Mouse (Mus musculus) stomach, postnatal 0 days (tissue): ENCODE measurements around the gene Efl1. TPM values are rescaled to one million over a fixed set of nuclear protein-coding genes. Genes with fewer than 3 reads are reported as not detected.

Experiments
- ATAC-seq: fragments of 200-750 bp; cut with Nextera tagmentation; 2 replicates; pipeline ENCODE4 v1.8.0; 2017; ENCODE audit not compliant: low FRiP score, low TSS enrichment
- DNase-seq: peaks from one replicate; pipeline ENCODE4 v3.0.0-alpha.2; 2016; ENCODE audit warnings: low spot score
- H3K27ac ChIP-seq: fragments of 300-500 bp; sonication (generic); replicated peaks from 2 replicates; pipeline ENCODE4 v1.5.1; 2014; ENCODE audit warnings: mild to moderate bottlenecking, control low read depth
- H3K27me3 ChIP-seq: fragments of 300-500 bp; sonication (generic); 2 replicates; pipeline ENCODE4 v1.6.1; 2014; ENCODE audit warnings: low read length; ENCODE audit not compliant: control insufficient read depth, insufficient read depth
- H3K36me3 ChIP-seq: fragments of 300-500 bp; sonication (generic); 2 replicates; pipeline ENCODE4 v1.6.1; 2014; ENCODE audit warnings: low read length, mixed read lengths; ENCODE audit not compliant: control insufficient read depth, insufficient read depth
- H3K4me1 ChIP-seq: fragments of 300-500 bp; sonication (generic); replicated peaks from 2 replicates; pipeline ENCODE4 v1.6.1; 2014; ENCODE audit warnings: antibody characterized with exemption; ENCODE audit not compliant: control insufficient read depth, insufficient read depth
- H3K4me2 ChIP-seq: fragments of 300-500 bp; sonication (generic); replicated peaks from 2 replicates; pipeline ENCODE4 v1.6.1; 2014; ENCODE audit warnings: low read depth, mild to moderate bottlenecking, control low read depth, moderate library complexity
- H3K4me3 ChIP-seq: fragments of 300-500 bp; sonication (generic); 2 replicates; pipeline ENCODE4 v1.5.1; 2014; ENCODE audit warnings: low read depth, low read length, control low read depth
- H3K9ac ChIP-seq: fragments of 300-500 bp; sonication (generic); 2 replicates; pipeline ENCODE4 v1.6.1; 2014; ENCODE audit warnings: mild to moderate bottlenecking, low read length, control low read depth, mixed read lengths
- H3K9me3 ChIP-seq: fragments of 300-500 bp; sonication (generic); 2 replicates; pipeline ENCODE4 v1.6.1; 2016; ENCODE audit warnings: low read length; ENCODE audit not compliant: control insufficient read depth
- CTCF ChIP-seq: IDR thresholded peaks from 2 replicates; pipeline ENCODE4 v1.5.1; 2016; ENCODE audit warnings: antibody characterized with exemption, low read depth, mild to moderate bottlenecking, moderate library complexity
- EP300 ChIP-seq: optimal IDR thresholded peaks from 2 replicates; pipeline ENCODE3; 2016; ENCODE audit warnings: antibody characterized with exemption
- WGBS: fragments of 180-500 bp; shearing (Covaris S2); extraction: QIAGEN DNeasy Blood & Tissue Kit; methylation state at CpG from one replicate; pipeline ENCODE4 v1.1.7; 2014; 5-methylcytosine and 5-hydroxymethylcytosine counted together
- polyA plus RNA-seq: library from polyadenylated mRNA; unstranded; fragments of >200 nt; fragmentation: Nextera tagmentation; extraction: Ambion mirVana; gene quantifications from 2 replicates; pipeline ENCODE4 v1.2.1, GENCODE M21; 2015

Efl1 gene
- polyA plus RNA-seq, 1 experiment from 2014 or later, result 14.3 TPM

DNA sequence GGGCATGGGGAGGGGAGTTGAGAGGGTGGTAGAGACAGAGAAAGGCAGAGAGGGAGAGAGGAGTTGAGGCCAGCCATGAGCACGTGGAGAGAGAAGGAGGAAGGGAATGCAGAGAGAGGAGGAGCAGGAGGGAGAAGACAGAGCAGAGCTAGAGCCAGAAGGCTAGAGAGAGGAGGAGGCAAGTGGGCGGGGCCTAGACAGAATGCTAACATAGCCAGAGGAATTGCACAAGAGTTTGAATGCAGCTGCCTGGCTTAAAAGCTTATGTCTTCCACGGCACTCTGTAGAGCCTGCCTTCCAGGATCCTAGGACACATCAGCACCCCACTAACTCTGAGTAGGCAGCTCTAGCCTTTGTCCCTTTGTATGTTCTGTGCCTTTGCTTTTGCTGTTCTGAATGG is 40.3 kb downstream of the Efl1 start:
- no peak for TF ChIP-seq CTCF
- no peak for TF ChIP-seq EP300
- no peaks in the 10 kb centered on the region for H3K4me1 ChIP-seq
- no peak overlapping the region for H3K4me2 ChIP-seq
- peaks cover 15% of the 10 kb centered on the region for H3K36me3 ChIP-seq
- peak; percentile 86 for ATAC-seq
- no peak overlapping the region for H3K4me3 ChIP-seq
- H3K9ac ChIP-seq, result no peak overlapping the region
- H3K27ac ChIP-seq, result no peak overlapping the region
- H3K27me3 ChIP-seq, result no peaks in the 10 kb centered on the region
- no peaks in the 10 kb centered on the region for H3K9me3 ChIP-seq
- DNase-seq, result peak; percentile 59
- WGBS, result 21% methylated on average over 3 of the region's 3 CpGs

DNA sequence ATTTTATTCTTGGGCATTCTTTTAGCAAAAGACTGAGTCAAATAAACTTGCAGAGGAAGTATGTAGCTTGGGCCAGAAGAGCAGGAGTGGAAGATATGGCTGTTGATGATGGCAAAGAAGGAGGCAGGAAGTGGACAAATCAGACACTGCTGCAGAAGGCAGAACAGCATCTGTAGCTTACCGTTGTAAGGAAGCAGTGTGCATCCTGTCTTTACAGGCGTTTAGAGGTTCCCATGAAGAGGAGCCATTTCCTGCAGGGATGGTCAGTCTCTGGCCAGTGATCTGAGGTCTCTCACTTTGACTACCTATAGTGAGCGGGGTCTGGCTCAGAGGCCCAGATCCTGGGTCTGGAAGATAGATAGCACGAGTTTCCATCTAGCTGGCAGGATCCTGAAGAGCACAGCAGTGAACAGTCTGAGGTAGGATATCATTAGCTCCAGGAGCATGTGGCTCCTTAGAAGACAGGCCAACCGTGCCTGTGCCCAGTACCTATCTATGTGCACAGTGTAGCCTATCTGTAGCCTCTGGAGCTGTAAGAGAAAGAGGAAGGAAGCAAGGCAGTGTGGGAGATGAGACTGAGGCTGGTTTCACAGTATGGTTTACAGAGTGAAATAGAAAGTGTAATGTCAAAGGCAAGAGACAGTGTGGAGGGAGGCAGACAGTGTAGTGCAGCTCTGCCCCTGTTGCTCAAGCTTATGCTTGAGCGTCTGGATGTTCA is 42.8 kb downstream of the Efl1 start:
- no peak overlapping the region for H3K4me2 ChIP-seq
- H3K4me1 ChIP-seq, result no peaks in the 10 kb centered on the region
- H3K27ac ChIP-seq, result no peak overlapping the region
- peaks cover 15% of the 10 kb centered on the region for H3K36me3 ChIP-seq
- 81% methylated on average over 6 of the region's 6 CpGs for WGBS
- no peak overlapping the region for H3K9ac ChIP-seq
- H3K4me3 ChIP-seq, result no peak overlapping the region
- H3K9me3 ChIP-seq, result no peaks in the 10 kb centered on the region
- DNase-seq (no peak), ATAC-seq (no peak)
- no peaks in the 10 kb centered on the region for H3K27me3 ChIP-seq
- no peak for TF ChIP-seq EP300
- TF ChIP-seq CTCF, result no peak

DNA sequence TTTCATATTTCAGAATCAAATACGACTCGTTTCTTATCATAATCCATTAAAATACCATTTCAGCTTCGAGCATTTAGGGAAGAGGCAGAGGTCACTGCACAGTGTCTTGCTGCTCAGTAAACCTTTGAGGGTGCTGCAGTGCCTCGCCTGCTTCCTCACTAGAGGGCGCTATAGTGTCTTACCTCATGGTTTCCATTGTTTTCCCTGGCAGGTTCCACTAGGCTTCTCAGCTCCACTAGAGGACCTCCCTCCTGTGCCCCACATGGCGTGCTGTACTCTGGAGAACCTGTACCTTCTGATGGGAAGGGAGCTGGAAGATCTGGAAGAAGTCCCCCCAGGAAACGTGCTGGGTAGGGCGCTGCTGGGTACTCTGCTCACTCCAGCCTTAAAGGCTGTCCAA is 49.3 kb downstream of the Efl1 start:
- no peak for TF ChIP-seq EP300
- TF ChIP-seq CTCF, result peak; percentile 60
- peaks cover 16% of the 10 kb centered on the region for H3K36me3 ChIP-seq
- 72% methylated on average over 8 of the region's 8 CpGs for WGBS

DNA sequence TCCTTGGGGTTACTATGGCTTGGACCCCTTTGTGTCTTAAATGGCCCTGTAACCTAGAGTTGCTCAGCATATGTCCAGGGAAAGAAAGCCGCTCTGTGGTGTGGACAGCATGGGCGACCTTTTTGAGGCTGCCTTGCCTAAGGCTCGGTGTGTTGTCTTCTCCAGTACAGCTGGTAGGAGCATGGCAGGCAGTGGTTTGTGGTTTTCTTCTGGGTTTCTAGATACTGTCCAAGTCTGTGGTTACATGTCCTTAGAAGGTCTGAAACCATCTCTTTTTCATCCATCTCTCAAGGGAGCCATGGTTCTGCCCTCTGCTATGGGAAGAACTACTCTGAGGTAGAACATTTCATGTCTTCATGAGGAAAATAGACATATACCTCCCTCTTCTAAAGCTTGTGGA is 50.6 kb downstream of the Efl1 start:
- ATAC-seq (no peak), DNase-seq (no peak)
- H3K27me3 ChIP-seq, result no peaks in the 10 kb centered on the region
- H3K4me1 ChIP-seq, result no peaks in the 10 kb centered on the region
- TF ChIP-seq CTCF, result no peak
- TF ChIP-seq EP300, result no peak
- WGBS, result 95% methylated on average over 3 of the region's 3 CpGs
- H3K4me2 ChIP-seq, result no peak overlapping the region
- no peak overlapping the region for H3K4me3 ChIP-seq
- H3K27ac ChIP-seq, result no peak overlapping the region
- H3K36me3 ChIP-seq, result peaks cover 9% of the 10 kb centered on the region; the same call in 1 of the 2 replicates
- H3K9me3 ChIP-seq, result no peaks in the 10 kb centered on the region
- no peak overlapping the region for H3K9ac ChIP-seq

More for the DNA sequence above, 49.3 kb downstream of the Efl1 start:
- H3K27ac ChIP-seq, result 0 out of 2 replicates have a peak overlapping the region, but pooled peaks have one; percentile 40
- no peaks in the 10 kb centered on the region for H3K27me3 ChIP-seq
- DNase-seq (no peak), ATAC-seq (no peak)
- no peak overlapping the region for H3K9ac ChIP-seq
- no peaks in the 10 kb centered on the region for H3K4me1 ChIP-seq
- no peaks in the 10 kb centered on the region for H3K9me3 ChIP-seq
- no peak overlapping the region for H3K4me2 ChIP-seq
- no peak overlapping the region for H3K4me3 ChIP-seq

DNA sequence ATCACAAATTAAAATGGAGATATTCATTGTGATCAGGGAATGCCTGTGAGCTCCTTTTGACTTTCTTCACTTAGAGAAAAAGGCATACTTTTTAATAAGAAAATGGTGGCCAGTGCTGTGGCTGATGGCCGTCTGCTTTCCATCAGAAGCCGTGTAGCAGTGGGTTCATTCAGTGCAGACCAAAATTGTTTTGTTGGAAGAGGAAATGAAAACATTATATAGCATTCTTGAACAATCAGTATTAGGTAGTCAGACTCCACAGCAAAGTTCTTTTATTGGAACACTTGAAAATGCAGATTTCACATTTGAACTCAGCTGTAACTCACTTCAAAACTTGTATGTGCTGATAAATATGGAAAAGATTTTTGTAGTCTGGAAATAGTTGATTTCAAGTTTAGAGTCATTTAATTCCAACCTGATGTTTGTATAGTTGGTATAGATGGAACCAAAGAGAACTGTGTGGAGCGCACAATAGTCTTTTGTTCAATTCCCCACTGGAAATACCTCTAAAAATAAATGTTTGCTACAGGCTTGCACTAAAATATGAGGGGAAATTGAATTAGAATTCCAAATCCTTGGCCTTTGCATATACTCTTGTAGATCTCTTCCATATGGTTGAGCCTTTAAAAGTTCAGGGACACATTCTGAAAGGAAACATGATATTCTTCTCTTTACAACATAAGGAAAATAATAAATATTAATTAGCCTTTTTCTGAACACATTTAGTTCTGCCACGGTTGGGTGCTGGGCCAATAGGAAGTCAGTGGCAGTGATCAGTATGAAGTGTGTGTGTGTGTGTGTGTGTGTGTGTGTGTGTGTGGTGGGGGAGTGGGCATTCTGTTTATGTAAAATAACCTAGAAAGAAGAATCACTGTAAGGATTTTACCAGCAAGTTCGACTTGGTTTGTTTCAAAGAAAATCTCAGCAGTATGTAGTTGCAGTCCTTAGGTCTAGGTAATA is 54.2 kb downstream of the Efl1 start:
- ATAC-seq, result no peak

More for the DNA sequence above, 54.2 kb downstream of the Efl1 start:
- H3K4me2 ChIP-seq, result no peak overlapping the region
- H3K9me3 ChIP-seq, result no peaks in the 10 kb centered on the region
- H3K9ac ChIP-seq, result no peak overlapping the region
- H3K27me3 ChIP-seq, result no peaks in the 10 kb centered on the region
- peaks cover 6% of the 10 kb centered on the region; the same call in 1 of the 2 replicates for H3K36me3 ChIP-seq
- no peak overlapping the region for H3K27ac ChIP-seq
- no peaks in the 10 kb centered on the region for H3K4me1 ChIP-seq
- 72% methylated on average over 5 of the region's 5 CpGs for WGBS
- TF ChIP-seq CTCF (no peak), EP300 (no peak)
- no peak for DNase-seq
- no peak overlapping the region for H3K4me3 ChIP-seq
